Mouse (Mus musculus) brain, embryonic 14.5 days (tissue): ENCODE results near the gene 4930502E18Rik. TPM values are rescaled to one million over a fixed set of nuclear protein-coding genes. Genes with fewer than 3 reads are reported as not detected.
"Not testable (repeated sequence)": the region's sequence is repeated elsewhere in the genome, so short reads cannot be mapped to it uniquely, and the experiment has no call there.

ENCODE experiments used
- DNase-seq: peaks from one replicate; pipeline ENCODE4 v3.0.0-alpha.2; 2011; ENCODE audit warnings: low read depth
- CTCF ChIP-seq: fragments of 200-500 bp; IDR thresholded peaks from 2 replicates; pipeline ENCODE4 v1.5.1; 2012; ENCODE audit warnings: inconsistent platforms, mild to moderate bottlenecking, moderate library complexity, borderline replicate concordance; ENCODE audit not compliant: insufficient read depth, insufficient read length; ENCODE audit errors: extremely low read depth
- POLR2A ChIP-seq: fragments of 200-500 bp; IDR thresholded peaks from 2 replicates; pipeline ENCODE4 v1.6.1; 2012; ENCODE audit warnings: mild to moderate bottlenecking, inconsistent platforms, borderline replicate concordance; ENCODE audit not compliant: poor library complexity, insufficient read depth, insufficient read length, severe bottlenecking; ENCODE audit errors: extremely low read depth
- polyA plus RNA-seq: library from polyadenylated mRNA; depleted of rRNA; stranded (reverse); fragments of >200 nt; gene quantifications from 2 replicates; pipeline ENCODE4 v1.2.3, GENCODE M21; 2012; rRNA removed

The 4930502E18Rik gene
- 0.08 and 0.09 TPM in 2 replicates for polyA plus RNA-seq

- DNase-seq: no peak
- TF ChIP-seq POLR2A (no peak), CTCF (no peak)
Measured at GRCm38 (mm10) chrX:53724596-53724995, at the start of gene 4930502E18Rik. Gene 4930502E18Rik, plus strand, starts transcription at chrX:53724826.

DNA sequence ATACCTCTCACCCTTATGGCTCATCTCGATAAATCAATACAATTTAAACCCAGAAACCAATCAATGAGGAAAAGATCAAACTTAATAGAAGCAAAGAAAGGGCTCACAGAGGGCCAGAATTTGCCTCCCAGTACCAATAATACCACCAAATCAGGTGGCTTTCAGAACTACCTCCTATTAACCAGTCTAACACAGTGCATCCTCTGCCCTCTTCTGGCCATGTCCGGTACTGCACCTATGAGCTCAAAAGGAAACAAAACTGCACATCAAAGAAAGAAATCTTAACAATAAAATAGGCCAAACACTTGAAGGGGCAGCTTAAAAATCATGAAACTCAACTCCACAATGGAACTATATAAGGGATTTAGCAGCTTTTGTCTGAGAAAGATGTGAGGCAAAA, 47.7 kb upstream of the 4930502E18Rik start:
- DNase-seq: not testable (repeated sequence)

DNA sequence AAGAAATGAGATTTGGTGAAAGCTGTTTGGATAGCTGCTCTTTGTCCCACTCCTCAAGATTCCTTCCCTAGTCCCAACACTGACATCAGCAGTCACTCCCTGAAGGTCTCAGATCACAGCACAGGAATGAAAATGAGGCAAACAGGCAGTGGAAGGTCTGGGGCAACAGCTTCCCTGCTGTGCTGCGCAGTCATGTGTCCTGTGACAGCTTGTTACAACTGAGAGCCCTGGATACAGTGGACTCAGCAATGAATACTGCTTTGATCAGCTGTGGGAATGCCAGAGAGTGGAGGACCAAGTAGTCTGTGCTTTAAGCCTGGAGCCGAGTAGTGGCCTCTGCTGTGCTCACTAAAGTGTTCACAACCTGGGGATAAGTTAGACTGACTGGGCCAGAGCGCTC, 42.0 kb upstream of the 4930502E18Rik start:
- not testable (repeated sequence) for DNase-seq

DNA sequence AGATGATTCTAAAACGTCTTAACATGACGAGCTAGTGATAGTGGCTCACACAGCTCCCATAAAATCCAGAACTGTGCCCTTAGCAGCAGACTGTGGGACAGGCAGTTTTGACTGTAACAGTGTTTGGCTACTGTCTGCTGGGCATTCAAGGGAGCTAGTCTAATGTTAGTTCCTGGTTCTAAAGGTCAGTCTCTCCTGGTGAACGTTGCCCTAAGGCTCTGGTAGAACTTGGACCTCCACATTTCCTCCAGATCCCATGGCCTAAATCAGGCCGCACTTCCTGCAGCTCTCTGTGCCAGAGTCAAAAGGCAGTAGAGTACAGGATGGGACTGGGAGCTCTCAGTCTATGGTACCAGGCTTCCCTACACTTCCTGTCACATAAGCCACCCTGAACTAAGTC, 40.0 kb upstream of the 4930502E18Rik start:
- not testable (repeated sequence) for DNase-seq

DNA sequence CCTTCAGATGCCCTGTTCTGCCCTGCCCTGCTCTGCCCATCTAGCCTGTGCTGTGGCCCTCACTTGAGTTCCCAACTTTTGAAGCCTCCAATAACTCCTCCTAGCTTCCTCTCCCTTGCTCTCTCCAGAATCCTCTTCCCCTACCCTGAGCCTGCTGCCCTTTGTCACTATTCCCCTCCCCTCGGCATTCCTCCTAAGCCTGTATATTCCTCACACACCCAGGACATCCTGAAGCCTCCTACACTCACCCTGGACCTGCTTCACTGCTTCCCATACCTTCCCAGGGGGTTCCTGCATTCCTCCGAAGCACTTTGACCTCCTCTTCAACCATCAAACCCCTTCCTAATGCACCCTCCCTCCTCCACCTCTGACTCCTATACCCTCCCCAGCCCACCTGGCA, 32.6 kb upstream of the 4930502E18Rik start:
- DNase-seq: no peak
- TF ChIP-seq CTCF: no peak
- no peak for TF ChIP-seq POLR2A

GRCm38 (mm10) chrX:53693141-53693540, 31.5 kb upstream of the 4930502E18Rik start:
- DNase-seq: no peak
- no peak for TF ChIP-seq POLR2A
- no peak for TF ChIP-seq CTCF

DNA sequence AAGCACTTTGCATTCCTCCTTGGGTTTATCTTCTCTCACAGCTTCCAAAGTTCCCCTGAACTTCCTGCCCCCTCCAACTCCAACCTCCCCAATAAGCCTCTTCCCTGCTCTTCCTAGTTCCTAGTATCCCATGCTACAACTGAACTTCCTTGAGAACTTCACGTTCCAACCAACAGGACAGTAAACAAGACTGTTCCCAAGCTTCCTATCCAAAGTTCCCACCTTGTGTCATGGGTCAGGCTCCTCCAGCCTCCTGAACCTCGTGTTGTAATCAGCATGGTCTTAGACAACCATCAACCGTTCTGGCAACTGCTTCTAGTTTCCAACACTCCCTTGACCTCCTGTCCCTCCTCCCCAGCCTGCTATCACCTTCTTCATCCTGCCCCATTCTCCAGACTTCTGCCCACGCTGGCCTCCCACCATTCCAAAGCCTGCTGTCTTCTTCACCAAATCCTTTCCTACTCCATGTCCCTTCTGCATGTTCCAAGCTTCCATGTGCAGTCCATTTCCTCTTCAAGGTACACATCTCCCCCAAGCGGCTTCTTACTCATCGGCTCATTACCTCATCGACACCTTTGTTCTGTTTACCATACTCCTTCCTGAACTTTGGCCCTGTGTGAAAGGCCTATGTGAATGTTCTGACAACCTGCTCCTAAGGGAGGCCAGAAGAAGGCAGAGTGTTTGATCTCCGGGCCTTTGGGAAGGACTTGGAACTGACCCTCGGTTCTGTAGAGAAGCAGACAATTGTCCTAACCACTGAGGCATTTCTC, 30.4 kb upstream of the 4930502E18Rik start:
- DNase-seq: no peak
- TF ChIP-seq POLR2A: no peak
- TF ChIP-seq CTCF: no peak

DNA sequence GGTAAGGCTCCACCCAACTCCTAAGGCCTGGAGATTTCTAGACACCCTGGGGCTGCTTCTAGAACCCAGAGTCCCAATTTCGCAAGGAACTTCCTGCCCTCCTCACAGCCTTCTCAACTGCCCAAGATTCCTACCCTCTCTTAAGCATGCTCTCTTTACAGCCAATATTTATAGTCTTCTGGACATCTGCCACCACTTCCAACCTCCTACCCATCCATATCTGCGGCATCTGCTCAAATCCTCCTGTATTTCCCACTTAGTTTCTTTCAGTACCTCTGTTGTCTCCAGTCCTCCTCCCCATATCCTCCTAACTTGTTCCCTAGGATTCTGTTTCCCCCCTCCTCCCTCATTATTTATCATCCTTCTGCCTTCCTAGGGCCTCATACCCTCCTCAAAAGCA, 25.4 kb upstream of the 4930502E18Rik start:
- TF ChIP-seq POLR2A: no peak
- no peak for TF ChIP-seq CTCF
- no peak for DNase-seq

- no peak for TF ChIP-seq POLR2A
- TF ChIP-seq CTCF: no peak
- no peak for DNase-seq
Measured at GRCm38 (mm10) chrX:53702673-53703072, 22.0 kb upstream of the 4930502E18Rik start.

DNA sequence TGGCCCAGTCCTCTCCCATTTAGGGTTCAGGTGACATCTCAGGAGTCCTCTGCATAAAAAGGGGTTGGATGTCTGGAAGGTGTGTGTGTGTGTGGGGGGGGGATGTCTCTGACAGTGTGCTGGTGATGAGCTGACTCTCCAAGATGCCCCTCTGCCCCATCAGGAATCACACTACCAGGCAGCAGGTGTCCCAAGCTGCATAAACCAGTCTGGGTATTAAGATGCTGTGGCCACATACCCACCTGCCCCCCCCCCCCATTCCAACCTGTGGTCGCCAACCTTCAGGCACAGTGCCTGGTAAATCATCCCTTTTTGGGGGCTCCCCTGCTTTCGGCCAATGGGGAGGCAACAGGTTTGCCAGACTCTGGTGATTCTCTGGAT, 8.7 kb upstream of the 4930502E18Rik start:
- no peak for DNase-seq
- TF ChIP-seq CTCF: no peak
- TF ChIP-seq POLR2A: no peak

DNA sequence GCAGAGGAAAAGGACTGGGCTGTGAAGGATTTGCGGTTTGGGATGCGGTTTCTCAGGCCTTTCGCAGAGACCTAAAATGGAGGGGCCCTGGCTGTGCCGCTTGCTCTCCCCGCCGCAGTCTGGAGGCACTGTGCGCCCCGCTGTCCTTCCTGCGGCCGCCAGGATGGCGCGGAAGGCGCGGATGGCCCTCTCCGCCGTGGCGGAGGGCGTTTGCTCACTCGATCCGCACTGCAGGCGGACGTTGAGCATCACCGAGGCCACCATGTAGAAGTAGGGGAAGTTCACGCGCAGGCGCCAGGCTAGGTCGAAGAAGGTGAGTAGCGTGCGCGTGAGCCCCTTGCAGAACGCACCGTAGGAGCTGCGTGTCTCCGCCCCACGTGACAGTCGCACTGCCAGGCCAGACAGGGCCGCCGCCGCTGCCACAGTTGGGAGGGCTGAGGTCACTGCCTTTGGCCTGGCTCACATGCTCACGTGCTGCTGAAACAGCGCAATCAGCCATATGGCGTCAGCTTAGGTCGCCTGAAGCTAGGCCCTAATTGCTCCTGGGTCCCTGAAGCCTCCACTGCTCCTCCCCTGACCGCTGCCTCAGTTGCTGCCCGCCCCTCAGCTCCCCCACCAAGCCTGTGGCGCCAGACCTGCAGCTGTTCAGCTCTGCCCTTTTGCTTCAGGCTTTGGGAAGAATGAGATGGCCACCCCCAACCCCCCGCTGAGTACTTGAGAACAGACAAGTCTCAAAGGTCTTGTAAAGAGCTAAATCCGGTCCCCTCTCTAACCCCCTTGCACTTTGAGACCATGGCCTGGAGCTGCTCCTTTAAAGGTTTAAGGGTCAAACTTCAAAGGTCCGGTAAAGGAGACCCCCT, 8.1 kb upstream of the 4930502E18Rik start:
- peak; percentile 73 for DNase-seq
- TF ChIP-seq CTCF: no peak
- TF ChIP-seq POLR2A: no peak

GRCm38 (mm10) chrX:53728967-53729366, 4.3 kb downstream of the 4930502E18Rik start:
- no peak for TF ChIP-seq CTCF
- DNase-seq: no peak
